Mouse (Mus musculus): ENCODE data around the gene Zfp408.
A peak's percentile ranks its signal among the peaks of the same experiment; 100 is the strongest.

The Zfp408 gene

GRCm38 (mm10) chr2:91649553-91650359 lies at the start of gene Zfp408, which contains the start of gene Arhgap1:
Gene Zfp408, minus strand, starts transcription at chr2:91649791.
Gene Arhgap1, plus strand, starts transcription at chr2:91649860.
- DNase-seq (ENCODE audit: low spot score) = peak; percentile 99

DNA sequence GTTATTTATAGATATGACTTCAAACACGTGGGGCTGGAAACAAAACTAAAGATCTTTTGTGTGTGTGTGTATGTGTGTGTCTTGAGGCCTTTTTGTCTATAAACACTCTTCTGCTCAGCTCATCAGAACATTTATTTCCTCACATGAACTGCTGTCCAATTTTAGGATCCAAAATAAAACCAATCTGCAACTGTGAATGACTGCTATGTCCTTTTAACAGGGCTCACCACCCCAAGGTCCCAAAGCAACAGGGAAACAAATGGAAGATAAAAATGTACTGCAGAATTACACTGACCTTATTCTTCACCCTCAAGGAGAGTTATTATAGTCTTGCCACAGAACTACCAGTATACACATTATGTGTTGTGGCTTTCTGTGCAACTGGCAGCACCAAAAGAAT lies 49.6 kb upstream of the Zfp408 start:
- DNase-seq (ENCODE audit: low spot score) = no peak

GRCm38 (mm10) chr2:91696225-91696590 lies 46.6 kb upstream of the Zfp408 start:
- no peak for DNase-seq (ENCODE audit: low spot score)

GRCm38 (mm10) chr2:91695436-91696224 lies 46.0 kb upstream of the Zfp408 start:
- no peak for DNase-seq (ENCODE audit: low spot score)

- no peak for DNase-seq (ENCODE audit: low spot score)
Observed at GRCm38 (mm10) chr2:91689452-91689851, 39.9 kb upstream of the Zfp408 start.

DNA sequence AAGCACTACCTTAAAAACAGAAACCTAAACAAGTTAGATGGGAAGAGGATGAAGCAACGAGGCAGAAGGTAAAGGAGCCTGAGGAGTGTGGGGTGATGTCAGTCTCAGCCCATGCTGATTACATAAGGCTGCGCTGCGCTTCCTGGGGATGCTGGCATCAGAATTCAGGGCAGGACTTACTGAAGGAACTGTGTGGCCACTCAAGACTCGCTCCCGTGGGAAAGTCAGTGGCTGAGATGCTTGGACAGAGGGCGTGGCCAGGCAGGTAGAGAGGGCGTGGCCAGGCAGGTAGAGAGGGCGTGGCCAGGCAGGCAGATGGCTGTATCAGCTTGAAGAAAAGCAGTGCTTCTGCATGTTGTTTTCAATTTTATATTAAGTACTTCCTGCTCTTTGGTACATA lies 34.3 kb upstream of the Zfp408 start:
- no peak for DNase-seq (ENCODE audit: low spot score)

DNA sequence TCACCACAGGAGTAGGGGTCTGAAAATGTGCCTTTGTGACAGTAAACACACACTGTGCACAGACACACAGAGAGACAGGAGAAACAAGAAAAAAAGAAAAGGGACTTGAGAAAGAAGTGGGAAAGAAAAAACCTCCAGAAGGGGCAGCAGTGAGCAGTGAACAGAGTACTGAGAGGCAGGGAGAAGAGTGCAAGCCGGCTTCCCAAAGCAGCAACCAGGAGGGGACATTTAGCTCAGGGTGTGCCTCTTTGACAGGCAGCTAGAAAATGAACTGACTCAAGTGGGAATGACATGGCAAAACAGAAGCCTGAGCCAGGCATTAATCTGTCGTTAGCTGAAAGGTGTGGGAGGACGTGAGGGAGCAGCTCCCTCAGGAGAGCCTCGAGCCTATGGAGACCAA lies 33.3 kb upstream of the Zfp408 start:
- peak; percentile 69 for DNase-seq (ENCODE audit: low spot score)

DNA sequence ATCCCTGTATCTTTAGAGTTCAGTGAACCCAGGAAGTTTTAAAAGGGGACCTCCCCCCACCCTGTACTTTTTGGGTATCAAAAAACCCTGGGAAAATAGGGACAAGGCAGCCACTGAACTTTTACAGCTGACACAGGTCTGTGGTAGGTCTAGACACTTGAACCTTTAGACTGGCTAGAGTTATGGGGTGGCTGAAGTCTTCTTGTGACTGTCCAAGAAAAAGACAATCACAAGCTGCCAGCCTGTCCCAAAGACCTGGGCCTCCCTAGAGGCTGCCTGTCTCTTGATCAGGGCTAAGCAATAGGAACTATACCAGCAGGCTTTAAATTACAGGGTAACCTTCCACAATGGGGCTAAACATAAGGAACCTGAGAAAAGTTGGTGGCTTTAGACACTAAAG lies 27.4 kb upstream of the Zfp408 start:
- DNase-seq (ENCODE audit: low spot score) = no peak

- no peak for DNase-seq (ENCODE audit: low spot score)
Observed at GRCm38 (mm10) chr2:91676420-91676819, 26.8 kb upstream of the Zfp408 start.

DNA sequence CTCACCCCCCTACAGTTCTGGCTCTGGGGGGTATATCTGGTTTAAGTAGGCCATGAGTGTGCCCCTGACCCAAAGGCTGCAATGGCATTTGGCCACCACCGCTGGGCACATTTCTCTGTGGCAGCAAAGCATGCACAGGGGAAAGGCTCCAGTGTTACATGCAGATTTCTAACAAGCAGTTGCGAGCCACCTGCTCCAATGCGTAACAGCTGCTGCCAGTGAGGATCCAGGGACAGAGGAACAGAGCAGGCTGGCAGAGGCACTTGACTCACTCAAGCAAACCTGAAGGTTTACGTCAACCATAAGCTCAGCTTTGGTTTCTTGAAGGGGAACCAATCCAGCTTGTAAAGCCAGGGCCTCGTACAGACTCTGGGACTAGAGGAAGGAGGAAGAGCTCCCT lies 25.3 kb upstream of the Zfp408 start:
- no peak for DNase-seq (ENCODE audit: low spot score)

DNA sequence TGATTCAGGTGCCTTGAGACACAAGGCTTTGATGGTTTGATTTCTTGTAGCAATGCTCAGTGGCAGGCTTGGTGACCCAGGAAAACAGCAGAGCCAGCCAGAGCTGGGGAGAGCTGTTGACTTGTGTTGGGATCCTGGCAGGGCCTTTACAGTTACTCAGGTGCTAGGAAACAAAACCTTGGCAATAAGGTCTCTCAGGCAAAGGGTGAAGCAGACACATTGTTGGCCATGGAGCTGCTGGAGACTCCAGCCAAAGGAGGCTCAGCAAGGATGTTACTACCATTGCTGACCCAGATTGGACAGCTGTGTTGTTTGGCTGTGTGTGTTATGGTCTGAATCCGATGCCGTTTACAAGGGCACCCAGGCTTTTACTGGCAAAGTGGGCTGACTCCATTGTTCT lies 24.0 kb upstream of the Zfp408 start:
- no peak for DNase-seq (ENCODE audit: low spot score)

GRCm38 (mm10) chr2:91670038-91670437 lies 20.4 kb upstream of the Zfp408 start:
- DNase-seq (ENCODE audit: low spot score) = no peak

DNA sequence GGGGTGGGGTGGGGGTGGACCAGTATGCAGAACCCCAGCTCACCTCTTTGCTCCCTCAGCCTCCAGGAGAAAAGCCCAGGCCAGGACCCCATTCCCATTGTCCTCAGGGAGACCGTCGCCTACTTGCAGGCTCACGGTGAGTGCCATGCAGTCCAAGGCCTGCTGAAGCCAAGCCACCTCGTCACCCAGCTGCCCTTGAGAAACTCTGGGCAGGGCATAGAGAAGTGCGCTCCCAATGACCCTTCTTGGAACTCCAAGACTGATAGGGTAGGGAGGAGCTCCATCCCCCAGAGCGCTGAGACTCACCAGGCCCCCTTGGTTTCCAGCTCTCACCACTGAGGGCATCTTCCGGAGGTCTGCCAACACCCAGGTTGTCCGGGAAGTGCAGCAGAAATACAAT lies 19.7 kb upstream of the Zfp408 start:
- DNase-seq (ENCODE audit: low spot score) = no peak

DNA sequence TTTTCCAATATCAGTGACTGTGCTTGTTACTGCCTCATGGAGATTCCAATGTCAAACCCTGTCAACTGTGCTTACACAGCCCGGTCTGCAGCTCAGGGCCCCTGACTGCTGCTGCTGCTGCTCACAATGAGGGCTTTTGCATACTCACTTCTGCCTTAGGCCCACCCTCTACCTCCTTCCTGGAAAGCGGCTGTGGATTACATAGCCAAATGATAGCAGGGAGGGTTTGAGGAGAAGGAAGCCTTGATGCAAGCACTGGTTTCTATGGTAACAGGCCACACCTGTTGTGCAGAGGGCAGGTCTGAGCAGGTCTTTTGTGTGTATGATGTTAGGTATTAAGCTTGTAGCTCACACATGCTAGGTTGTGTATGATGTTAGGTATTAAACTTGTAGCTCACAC lies 18.2 kb upstream of the Zfp408 start:
- DNase-seq (ENCODE audit: low spot score) = no peak

DNA sequence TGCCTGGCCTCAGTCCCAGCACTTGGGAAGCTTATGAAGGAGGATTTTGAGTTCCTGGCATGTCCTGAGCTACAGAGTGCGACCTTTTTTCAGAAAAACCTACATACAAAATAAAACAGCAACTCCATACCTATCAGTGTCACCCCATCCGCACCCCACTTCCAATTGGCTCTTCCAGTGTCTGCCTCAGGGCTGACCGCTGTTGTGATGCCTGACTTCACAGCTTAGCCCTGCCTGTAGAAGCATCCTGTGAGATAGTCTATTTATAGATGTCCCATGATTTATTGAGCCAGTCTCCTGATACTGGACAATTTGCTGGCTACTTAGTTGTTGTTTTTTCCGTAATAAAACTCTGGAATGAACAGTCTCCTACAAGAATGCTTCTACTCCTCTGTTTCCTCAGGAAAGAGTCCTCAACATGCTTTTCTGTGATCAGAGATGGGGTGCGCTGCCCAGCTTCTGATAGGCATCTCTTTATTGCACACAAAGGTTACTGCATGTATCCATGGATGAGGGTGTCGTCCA lies 16.9 kb upstream of the Zfp408 start:
- DNase-seq (ENCODE audit: low spot score) = no peak

- DNase-seq (ENCODE audit: low spot score) = no peak
Observed at GRCm38 (mm10) chr2:91664780-91665179, 15.2 kb upstream of the Zfp408 start.

GRCm38 (mm10) chr2:91660981-91661380 lies 11.4 kb upstream of the Zfp408 start:
- no peak for DNase-seq (ENCODE audit: low spot score)

GRCm38 (mm10) chr2:91659657-91660056 lies 10.1 kb upstream of the Zfp408 start:
- DNase-seq (ENCODE audit: low spot score) = no peak

GRCm38 (mm10) chr2:91656774-91657173 lies 7.2 kb upstream of the Zfp408 start:
- no peak for DNase-seq (ENCODE audit: low spot score)

DNA sequence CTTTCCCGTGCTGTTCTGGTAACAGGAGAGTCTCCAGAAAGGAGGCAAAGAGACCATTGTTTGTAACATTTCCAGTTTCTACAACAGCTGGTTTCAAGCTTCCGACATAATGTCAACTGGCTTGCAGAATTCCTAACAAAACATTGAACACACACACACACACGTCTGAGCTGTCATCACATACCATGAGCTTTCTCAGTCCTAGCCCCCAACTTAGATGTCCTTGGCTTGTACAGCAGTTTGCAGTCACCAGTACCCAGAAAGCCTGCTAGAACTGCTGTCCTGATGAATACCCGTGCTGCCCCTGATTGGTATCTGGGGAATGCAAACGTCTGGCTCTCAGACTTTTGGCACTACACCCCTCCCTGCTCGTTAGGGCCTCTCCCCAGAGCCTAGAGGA lies 6.2 kb upstream of the Zfp408 start:
- no peak for DNase-seq (ENCODE audit: low spot score)

DNA sequence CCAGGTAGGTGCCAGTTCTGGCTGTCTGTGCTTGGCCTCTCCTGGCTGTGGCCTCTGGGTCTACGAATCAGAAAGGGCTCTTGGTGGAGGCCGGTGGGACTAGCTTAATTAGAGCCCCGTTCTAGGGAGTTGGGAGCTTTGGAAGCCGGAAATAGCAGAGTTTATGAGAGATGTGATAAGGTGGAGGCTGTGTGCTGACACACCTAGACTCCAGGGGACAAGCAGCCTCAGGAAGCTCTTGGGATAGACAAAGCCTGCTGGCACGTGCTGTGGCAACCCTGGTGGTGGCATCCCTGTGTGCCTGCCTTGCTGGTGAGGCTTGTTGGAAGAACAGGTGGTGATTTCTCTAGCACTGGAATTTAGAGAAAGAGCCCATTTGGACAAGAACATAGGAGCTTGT lies 5.8 kb upstream of the Zfp408 start:
- DNase-seq (ENCODE audit: low spot score) = no peak

DNA sequence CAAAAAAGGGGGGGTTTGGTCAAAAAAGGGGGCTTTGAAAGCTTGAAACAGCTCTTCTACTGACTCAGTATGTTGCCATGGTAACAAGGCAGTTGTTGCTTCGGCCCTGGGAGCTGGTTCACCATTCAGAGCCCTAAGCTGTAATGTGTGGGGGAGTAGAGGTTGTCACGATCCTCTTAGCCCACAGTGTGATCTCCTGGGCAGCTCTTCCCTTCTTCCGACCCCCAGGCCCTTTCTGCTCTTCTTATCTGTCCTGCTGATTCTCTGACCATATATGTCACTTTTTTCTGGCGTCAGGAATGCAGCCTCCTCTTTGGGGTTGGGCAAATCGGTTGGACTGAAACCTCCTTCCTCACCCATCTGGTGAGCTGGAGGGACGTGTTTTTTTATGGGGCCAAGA lies 3.3 kb upstream of the Zfp408 start:
- peak; percentile 21 for DNase-seq (ENCODE audit: low spot score)
